Mouse (Mus musculus): ENCODE results near the gene Agpat4. TPM values are rescaled to one million over a fixed set of nuclear protein-coding genes. Genes with fewer than 3 reads are reported as not detected.

Gene Agpat4
- total RNA-seq (2023), result 11.9 TPM

DNA sequence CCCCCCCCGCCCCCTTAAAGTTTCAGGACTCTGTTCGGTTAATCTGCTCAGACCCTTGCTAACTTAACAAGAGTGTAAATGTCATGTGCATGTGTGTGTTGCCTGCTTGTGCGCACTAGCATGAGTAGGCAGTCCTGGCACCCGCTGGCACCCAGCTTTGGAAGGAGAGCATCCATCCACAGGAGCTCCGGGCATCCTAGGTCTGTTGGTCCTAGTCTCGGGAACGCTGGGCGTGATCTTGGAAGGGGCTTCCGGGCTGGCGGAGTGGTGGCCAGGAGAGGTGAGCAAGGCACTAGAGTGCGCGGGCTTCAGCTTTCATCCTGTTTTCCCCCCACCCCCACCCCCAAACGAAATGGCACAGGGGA is at the start of gene Agpat4:
Agpat4 (plus strand) TSS at position 144 of the 365 bp plus-strand sequence.

Other genes with a start within 250 kb of the Agpat4 start
- gene Map3k4, start 200.1 kb downstream of the Agpat4 start, total RNA-seq (2023), result 54.4 TPM